Mouse (Mus musculus): ENCODE data around the gene Efr3b.
"Not testable (repeated sequence)": the region's sequence is repeated elsewhere in the genome, so short reads cannot be mapped to it uniquely, and the experiment has no call there.

Efr3b gene

DNA sequence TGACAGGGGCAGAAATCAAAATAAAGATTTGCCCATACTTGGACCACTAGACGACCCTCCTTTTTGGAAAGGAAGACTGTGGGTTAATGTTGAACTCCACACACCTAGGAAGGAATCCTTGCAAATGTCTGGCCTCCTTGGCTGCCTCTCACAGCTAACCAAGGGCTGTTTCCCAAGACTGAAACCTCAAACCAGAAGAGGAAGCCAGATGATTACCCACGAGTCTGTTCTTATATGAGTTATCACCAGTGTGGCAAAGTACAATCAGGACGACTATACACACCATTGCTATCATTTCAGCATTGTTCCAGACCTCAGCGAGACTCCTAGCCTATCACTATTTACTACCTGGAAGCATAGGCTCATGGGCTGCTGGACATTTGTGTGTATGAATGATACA, 9.7 kb downstream of the Efr3b start:
- no peak for DNase-seq

DNA sequence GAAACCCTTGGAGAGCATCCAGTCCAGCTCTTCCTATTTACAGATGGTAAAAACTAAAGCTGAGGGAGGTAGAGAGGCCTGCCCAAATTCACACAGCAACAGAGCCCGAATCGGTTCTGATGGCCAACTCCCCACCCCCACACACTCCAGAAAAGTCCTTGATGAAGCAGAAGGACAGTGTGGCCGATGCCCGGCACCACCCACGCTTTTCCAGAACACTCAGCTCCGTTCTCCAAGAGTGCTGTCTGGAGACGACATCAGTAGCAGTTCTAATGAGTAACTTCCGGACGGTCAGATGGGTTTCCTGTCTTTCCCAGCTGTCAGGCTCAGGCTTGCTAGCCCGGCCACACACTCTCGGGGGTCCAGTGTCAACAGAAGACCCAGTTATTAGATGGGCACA, 10.2 kb downstream of the Efr3b start:
- DNase-seq, result no peak

DNA sequence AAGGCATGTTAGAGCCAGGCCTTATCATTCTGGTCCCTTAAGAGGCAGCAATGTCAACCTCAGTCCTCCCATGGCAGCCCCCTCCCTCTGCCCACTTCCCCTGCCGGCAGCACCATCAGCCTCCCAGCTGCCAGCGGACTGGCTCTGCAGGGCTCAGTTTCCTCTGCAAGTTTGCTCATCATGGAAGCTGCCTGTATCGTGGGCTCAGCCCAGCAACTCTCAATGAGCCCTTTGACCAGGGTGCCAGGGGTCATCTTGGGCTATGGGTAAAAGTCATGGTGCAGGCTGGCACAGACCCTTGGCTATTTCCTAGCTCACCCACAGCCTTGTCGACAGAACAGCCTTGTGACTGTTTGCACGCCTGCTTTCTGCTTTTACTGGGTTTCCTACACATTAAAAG, 14.4 kb downstream of the Efr3b start:
- no peak for DNase-seq

DNA sequence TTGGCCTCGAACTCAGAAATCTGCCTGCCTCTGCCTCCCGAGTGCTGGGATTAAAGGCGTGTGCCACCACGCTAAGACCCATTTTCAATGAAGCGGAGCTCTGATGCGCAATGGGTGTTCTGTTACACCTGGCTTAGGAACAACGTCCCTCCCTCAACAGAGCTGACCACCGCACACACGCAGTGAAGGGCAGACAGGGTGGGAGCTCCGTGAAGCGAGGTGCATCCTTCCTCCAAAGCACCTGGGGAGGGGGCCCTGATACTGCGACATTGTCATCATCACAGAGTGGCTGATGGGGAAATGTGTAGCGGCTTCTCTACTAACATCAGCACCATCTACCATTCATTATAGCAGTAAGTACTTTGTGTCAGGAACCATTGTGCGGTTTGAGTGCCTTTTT, 15.2 kb downstream of the Efr3b start:
- DNase-seq, result no peak

DNA sequence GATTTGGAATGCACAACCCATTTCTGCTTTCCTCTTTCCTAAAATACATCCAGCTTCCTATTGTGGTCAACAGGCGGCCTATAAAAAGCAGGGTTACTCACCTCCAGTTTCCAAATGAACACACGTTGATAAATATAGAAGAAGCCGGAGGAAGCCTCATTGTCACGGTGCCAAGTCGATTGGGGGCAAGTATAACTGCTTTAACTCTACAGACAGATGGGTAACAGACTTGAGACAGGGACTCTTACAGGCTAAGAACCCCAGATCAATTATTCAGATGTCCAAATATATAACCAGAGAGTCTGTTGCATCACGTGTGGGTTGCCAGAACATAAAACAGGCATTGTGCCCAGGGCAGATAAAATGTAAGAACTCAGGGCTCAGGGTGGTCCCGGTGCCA, 15.9 kb downstream of the Efr3b start:
- peak; percentile 71 for DNase-seq

DNA sequence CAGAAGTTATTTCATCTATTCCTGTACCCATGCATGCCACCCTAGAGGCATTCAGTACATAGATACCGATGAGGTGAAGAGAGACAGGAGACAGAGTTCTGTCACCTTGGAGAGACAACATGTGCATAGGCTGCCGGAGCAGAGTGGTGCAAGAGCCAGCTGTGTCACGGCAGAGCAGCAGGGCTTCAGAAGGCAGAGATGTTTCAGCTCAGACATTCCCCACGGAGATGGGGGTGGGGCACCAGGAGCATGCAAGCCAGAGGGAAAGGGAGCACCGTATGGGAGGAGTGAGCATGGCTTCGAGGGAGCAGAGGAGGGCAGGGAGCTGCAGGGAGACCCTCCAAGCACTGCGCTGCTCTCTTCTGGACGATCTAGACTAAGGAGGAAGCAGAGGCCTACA, 18.2 kb downstream of the Efr3b start:
- DNase-seq, result no peak

DNA sequence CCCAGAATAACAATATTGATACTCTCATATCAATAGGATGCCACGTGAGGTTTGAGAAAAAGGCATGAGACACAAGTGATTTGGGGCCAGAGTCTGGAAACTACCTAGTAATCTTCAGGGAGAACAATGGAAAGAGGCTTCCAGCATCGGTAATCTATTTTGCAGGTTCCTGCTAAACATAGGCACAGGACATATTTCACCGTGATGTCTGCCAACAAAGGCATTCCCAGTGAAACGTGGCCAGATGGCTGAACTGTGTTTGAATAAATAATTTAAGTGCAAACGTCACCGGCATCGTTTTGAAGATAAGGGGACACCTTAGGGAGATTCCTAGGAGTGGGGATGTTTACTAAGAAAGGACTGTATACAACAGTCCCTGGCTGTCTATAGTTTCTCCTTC, 22.4 kb downstream of the Efr3b start:
- DNase-seq, result no peak

DNA sequence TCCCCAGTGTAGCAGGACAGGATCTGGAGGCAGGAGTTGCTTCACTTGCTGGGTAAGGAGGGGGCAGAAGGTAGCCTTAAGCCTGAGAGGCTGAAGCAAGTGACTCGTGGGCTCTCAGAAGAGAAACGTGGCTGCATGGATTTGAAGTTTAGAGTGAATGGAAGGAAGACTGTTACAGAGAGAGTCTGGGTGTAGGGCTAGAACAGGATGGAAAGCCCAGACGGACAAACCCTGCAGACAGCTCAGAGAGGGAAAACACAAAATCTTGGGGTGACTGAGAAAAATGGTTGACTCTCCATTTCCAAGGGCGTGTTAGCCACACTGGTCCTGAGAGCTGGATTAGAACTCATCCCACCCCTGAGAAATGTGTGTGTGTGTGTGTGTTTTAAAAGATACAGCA, 23.0 kb downstream of the Efr3b start:
- DNase-seq, result no peak

DNA sequence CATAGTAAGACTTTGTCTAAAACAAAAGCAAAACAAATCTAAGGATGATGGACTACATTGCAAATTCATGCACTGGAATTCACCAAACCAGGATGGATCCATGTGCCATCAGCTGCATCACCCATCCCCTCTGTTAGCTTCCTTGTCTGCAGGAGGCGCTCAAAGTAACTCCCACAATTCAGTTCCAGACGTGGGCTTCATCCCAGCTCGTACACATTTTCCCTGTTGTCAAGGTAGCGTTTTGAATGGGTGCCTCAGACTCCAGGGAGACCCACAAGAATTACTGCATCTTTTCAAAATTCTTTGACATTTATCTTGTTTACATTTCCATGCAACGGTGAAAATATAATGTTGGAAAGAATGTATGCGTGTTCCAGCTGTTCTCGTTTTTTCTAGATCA, 23.5 kb downstream of the Efr3b start:
- no peak for DNase-seq

DNA sequence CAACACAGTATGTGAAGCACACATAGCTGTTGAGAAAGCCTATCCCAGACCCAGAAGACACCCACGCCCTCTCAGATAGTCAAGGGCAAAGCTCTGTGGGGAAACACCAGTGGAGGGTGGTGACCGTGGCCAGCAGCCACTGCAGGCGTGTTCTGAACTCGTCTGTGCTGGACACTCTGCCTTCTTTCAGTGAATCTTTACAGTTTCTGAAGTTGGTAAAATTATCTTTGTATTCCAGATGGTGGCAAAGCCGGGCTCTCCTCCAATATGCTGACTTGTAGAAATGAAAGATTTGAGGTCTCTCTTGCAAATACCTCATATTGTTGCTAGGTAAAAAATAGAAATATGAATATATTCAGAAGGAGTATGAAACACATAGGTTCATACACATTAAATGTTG, 27.0 kb downstream of the Efr3b start:
- no peak for DNase-seq

DNA sequence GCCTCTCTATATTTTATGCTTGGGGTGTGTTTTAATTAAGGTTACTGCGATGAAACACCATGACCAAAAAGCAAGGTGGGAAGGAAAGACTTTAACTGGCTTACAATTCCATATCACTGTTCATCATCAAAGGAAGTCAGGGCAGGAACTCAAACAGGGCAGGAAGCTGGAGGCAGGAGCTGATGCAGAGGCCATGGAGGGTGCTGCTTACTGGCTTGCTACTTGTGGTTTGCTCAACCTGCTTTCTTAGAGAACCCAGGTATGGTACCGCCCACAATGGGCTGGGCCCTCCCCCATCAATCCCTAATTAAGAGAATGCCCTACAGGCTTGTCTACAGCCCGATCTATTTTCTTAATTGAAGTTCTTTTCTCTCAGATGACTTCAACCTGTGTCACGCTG, 27.4 kb downstream of the Efr3b start:
- DNase-seq, result no peak

DNA sequence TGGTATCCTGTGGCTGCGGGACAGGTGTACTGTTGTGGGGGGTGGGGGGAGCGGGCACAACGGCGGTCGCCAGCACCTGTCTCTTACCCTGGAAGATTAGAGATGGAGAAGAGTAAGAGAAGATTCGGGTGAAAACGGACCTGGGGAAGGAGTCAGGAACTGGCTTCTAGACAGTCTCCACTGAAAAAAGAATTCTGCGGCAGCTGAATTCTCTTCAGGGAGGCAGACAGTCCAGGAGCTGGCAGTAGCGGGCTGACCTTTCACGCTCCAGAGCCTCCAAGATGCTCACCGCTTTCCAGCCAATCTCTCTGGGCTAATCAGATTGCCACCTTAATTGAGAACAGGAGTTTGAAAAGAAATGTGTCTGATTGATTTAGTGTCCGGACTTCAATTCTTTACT, 30.0 kb downstream of the Efr3b start:
- no peak for DNase-seq

DNA sequence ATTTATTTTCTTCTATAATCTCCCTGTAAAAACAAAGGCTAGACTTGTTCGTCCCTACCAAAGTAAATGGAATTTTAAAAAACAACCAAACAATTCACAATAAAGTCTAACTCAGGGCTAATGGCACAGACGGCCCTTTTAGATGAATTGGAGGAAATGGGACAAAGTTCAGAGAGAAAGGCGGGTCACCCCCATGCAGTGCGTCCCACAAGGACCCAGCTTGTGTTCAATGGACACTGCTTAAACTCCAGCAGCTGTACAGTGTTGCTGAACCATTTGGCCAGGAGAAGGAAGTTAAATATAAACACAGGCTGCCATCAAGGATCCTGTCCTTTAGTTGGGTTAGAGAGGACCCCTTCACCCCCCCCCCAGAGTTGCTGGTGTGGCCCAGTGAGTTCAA, 30.9 kb downstream of the Efr3b start:
- DNase-seq, result no peak

DNA sequence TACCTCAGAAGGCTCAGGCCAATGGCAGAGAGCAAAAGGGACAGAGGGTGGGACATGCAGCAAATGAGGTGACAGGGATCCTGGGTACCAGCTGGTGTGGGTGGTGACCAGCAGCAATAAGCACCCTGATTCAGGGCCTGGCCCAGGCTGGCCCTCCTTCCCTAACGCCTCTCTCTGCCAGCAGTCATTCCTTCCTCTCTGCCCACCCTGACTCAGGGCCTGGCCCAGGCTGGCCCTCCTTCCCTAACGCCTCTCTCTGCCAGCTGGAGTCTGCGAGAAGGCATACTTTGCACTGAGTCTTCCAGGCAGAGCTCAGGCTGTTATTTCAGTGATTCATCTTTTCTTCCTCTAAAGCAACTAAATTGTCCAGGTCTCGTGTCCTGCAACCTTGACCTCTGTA, 31.5 kb downstream of the Efr3b start:
- DNase-seq, result no peak

DNA sequence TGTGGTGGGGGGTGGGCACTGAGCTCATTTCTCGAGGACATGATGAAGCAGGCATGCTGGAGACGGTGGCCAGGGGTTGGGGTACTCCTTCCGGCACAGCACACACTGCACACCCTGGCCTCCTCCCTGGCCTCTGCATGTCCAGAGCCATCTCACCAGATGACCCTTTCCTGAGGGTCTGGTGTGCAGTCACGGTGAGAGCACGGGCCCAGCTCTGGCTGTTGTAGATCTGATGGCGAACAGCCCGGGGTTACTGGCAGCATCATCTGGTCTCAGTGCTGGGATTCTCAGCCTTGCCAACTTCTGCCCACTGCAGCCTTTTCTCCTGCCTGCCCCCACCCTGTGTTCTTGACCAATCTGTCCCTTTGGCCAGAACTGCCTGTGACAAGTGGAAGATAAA, 32.6 kb downstream of the Efr3b start:
- no peak for DNase-seq

DNA sequence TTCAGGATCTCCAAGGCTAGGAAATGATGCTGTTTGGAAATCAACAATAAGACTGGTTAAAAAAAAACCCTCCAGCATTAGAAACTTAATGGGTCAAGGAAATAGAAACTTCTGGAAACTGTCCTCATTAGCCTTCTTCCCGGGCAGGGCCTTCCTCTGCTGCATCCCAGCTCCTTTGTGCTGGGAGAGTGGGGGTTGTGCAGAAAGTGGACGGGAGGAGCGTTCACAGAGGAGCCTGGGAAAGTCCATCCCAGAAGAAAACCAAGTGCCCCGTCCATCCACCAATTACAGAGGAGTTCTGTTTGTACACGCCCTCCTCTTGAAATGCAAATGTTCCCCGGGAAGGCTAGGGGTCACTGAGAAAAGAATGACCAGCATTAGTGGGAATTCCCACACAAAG, 34.1 kb downstream of the Efr3b start:
- DNase-seq, result peak; percentile 61

DNA sequence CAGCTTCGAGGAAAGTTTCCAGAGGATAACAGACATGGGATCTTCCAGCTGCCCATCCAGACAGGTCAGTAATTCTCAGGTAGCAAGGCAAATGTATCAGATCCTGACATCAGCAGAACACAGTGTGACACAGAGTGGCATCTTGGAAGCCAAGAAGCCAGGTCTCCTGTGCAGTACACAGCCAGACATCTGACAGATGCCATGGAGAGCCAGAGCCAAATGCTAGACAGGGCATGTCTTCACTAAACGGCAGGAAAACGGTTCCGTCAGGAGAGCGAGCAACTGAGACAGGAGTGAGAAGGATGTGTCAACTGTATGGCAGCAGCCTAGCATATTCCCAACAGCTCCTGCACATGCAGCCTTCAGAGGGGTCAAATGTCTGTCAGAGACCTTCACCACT, 38.3 kb downstream of the Efr3b start:
- no peak for DNase-seq

DNA sequence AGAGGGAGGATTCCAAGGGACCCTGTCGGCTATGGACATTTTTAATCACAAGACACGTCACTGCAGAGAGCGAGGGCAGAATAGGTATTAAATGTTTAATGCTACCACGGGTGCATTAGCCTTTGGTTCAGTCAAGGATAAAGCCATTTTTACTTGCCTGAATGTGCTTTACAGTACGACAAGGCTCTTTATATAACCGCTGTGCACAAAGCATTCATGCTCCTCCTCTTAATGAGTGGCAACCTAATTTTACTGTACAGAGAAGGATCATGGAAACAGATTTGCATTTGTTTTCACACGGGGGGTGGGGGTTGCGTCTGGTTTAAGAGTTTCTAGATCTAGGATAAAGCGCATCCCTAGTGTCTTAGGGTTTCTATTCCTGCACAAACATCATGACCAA, 42.0 kb downstream of the Efr3b start:
- no peak for DNase-seq

DNA sequence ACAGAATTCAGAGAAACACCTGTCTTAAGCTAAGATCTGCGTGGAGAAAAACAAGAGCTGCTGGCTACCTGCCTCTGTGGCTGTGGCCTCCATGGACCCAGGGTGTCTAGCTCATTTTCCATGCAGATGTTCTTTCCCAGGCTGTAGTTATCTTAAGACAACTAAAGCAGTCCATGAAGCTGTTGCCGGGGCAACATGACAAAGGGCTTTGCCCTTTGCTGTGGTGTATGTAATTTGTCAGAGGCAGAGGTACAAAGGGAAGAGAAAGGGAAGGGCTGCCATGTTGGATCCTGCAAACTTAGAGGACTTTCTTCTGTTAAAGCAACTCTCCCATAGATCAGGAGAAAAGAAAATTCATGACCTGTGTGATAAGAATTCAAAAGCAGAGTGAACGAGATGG, 47.7 kb downstream of the Efr3b start:
- DNase-seq, result no peak

DNA sequence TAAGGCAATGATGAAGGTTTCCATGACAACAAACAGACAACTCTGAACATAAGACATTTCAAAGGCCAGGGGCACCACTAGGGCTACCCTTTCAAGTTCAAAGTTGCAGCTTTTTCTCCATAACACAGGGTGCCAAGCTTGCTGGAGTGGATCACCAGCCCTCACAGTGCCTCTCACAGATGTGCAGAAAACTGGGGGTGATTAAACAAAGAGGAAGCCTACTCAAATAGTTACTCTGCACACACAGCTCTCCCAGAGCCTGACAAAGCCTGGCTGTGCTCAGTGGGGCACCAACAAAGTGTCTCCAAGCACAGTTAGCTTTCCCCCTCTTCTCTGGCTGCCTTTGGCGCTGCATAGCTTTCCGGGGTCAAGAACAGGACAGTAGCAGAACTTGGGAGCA, 48.8 kb downstream of the Efr3b start:
- DNase-seq, result no peak

DNA sequence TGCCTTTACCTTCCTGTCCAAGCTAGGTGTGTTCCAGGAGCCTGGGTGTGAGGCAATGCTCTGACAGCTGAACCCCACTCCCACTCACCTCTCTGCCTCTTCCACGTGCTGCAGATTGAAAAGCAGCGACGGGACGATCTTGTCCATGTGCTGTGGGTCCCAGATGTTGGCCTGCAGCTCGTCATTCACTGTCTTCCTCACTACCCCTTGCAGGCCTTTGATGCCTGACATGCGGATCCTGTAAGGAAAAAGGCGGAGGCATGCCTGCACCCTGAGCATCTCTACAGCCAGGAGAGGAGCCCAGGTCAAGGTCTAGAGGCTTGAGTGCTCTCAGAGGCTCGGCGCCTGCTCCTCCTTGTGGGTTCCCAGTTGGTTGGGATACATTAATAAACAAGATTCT, 54.3 kb downstream of the Efr3b start:
- DNase-seq, result no peak

DNA sequence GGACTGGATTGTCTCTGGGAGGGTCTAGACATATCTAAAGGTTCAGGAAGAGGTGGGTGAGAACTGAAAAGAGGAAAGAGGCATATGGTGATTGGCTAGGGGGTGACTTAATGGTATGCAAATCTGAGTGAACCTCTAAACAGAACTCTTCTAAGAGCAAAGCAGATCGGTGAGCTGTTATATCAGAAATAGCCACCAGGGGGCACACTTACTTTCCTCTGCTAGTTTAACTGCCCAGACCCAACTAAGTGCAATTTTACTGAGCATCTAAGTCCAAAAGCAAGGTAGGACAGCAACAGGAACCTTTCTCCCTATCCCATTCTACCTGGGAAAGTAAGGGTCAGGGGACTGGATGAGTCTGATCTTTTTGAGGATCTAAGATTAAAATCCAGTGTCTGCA, 55.0 kb downstream of the Efr3b start:
- DNase-seq, result peak; percentile 90

DNA sequence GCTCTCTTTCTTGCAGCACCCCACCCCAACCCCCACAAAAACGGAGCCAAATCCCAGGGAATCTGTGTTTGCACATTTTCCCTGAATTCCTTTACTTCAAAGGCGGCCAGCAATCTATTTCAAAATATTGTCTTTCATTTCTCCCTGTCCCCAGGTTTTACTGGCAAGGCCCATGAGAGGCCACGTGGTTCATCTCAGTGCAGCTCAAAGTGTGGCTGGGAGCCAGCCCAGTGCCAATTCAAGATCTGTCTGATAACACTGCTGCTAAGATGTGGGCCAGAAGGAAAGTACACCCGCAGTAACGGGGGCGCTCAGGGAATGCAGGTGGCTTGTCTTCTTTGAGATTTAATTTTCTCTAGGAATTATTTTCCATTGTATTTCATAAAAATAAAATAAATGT, 56.5 kb downstream of the Efr3b start:
- DNase-seq, result peak; percentile 56

DNA sequence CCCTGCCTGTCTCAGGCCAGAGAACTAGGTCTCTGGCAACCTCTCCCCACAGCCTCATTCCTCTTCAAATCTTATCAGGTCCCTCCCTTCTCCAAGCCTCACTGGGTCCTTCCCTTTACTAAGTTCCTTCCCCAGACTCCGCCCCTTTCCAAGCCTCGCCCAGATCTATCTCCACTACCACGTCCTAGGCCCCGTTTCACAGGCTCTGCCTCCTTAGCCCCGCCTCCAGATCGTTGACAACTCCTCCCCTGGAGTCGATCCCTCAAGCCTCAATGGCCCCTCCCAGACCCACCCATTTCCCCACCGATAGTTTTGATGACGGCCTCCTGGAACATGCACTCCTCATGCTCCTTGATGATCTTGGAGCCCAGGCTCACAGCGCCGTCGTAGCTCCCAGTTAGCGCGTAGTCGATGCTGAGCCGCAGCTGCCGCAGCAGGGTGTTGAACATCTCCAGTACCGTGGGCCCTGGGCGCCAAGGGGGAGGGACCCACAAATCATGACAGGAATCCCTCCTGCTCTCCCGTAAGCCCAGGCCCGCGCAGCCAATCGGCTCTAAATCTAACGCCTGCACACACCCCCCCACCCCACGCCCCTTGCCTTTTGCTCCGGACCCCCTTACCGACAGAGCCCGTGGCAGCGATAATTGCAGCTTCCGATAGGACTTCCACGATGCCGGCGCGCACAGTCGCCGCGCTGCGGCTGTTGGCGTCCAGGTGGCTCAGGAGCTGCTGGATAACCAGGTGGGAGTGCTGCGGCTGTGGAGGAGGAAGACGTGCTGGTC, 57.2 kb downstream of the Efr3b start:
- DNase-seq, result peak; percentile 91

DNA sequence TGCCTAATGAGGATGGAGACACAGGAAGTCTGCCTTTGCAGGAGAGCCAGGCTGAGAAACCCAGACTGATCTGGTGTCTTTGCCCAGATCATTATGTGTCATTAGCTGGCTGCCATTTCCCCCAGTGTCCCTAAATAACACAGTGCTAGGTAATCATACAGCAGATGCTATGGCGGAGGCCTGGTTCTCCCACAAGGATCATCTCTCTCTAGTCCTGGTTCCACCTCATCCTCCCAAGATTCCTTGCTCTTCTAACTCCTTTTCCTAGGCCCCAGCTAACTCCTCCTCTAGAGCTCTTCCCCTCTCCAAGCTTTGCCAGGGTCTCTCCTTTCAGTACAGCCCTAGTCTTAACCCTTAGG, 57.7 kb downstream of the Efr3b start:
- DNase-seq, result no peak

DNA sequence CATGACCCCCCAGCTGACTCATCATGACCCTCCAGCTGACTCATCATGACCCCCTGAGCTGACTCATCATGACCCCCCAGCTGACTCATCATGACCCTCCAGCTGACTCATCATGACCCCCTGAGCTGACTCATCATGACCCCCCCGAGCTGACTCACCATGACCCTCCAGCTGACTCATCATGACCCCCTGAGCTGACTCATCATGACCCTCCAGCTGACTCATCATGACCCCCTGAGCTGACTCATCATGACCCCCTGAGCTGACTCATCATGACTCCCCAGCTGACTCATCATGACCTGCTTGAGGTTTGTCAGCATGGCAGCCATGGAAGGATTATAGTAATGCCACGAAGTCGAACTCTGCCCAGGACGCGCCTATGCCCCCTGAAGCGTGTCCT, 65.5 kb downstream of the Efr3b start:
- not testable (repeated sequence) for DNase-seq
